Mouse (Mus musculus) layer of hippocampus, adult 9-10 months (tissue): ENCODE data around the gene Pitpnm2.

ENCODE experiments used
- DNase-seq: peaks from one replicate; pipeline ENCODE4 v3.0.0; 2022; ENCODE audit warnings: low spot score

Gene Pitpnm2

GRCm38 (mm10) chr5:124149028-124149427 lies 100.5 kb downstream of the Pitpnm2 start:
- DNase-seq, result no peak

DNA sequence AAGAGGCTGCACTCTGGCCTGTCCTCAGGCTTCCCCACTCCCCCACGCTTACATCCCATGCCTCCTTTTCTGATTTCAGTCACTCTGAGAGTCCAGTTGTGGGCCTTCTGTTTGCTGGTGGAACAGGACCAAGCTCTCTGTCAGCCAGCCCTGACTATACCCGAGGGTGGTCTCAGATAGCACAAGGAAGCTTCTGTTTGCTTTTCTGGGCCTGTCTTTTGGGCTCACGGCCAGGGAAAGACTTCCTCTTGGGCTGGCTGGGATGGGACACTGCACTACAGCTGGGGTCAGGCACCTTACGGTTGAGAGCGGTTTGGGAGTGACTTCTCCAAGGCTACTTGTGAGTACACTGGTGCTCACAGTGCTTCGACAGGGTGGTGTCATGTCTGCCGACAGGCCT lies 111.5 kb downstream of the Pitpnm2 start:
- DNase-seq, result no peak

DNA sequence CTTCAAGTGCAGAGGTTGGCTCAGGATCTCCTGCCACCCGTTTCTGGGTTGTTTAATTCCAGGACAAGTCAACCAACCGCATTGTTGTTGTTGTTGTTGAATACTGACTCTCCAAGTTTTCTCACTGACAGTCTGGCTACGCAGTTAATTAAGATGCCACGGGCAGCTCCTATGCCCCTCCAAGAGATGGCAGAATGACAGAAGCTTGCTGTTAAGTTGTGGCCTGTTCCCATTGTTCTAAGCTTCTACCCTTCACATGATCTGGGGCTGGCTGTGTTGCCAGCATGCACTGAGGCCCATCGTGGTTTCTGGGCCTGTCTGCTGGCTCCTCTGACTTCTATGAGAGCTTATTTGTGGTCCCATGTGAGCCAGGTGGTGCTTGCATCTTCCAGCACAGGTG lies 115.3 kb downstream of the Pitpnm2 start:
- no peak for DNase-seq

DNA sequence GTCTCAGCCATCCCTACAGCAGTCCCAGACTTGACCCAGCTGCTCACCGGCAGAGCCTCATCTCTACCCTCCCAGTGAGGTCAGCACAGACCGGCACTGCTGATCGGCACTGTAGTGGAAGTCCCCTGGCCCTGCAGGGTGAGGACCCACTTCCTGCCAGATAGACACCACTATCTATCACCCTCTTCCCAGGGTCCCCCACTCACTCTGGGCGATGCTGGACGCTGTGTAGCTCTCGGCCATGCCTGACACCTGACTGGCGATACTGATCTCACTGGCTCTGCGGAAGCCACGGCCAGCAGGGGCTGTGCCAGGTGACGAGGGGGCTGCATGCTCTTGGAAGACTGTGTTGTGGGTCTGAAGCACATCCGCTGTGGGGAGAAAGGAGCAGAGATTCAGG lies 124.5 kb downstream of the Pitpnm2 start:
- no peak for DNase-seq

DNA sequence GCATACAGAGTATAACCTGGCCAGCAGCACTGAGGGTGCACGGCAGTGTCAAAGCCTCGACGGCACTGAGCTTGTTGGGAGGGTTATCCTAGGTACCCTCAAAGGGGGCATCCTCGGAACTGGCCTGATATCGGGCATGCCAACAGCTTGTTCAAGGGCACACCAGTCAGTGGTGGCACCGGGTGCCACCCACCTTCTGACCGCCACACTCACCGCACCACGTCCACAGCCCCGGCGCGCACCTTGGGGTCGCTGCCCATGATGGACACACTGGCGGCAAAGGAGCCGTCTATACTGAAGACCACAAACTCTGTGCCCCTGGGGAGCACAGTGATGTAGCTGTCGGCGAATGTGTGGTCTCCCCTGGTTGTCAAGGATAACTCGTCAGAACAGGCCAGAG lies 127.2 kb downstream of the Pitpnm2 start:
- no peak for DNase-seq

DNA sequence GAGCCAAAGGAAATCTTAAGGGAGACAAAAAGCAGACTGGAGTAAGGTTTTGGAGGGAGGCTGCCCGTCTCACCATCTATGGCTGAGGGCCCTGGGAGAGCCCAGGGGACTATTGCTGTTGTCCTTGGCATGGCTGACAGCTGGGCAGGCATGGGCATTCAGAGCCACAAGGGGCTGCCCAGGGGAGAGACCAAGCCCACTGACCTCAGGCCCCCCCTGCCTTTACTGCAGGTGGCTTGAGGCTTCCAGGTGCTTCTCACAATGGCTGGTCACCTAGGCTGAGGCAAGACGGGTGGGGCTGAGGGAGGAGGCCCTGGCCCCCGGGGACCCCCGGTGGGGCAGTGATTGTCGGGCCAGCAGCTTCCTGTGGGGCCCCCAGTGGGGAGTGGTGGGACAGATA lies 130.4 kb downstream of the Pitpnm2 start:
- DNase-seq, result no peak

GRCm38 (mm10) chr5:124115990-124116845 lies 133.3 kb downstream of the Pitpnm2 start, which contains the start of gene Arl6ip4:
Arl6ip4 (plus strand) TSS chr5:124116089.
- DNase-seq, result no peak

DNA sequence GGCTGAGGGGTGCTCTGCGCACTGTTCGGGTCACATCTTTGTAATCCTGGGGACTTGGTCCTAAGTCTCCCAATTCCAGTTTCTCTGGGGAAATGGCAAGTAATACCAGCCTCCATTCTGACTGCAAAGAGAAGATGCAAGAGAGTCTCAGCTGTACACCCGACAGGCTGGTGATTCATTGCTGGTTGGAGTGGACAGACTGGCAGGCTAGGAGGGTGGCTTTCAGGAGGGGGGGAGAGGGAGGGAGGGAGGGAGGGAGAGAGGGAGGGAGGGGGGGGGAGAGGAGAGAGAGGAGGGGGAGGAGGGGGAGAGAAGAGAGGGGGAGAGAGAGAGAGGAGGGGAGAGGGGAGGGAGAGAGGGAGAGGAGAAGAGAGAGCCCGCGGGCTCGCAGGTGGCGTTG lies 134.0 kb downstream of the Pitpnm2 start:
- DNase-seq, result no peak

DNA sequence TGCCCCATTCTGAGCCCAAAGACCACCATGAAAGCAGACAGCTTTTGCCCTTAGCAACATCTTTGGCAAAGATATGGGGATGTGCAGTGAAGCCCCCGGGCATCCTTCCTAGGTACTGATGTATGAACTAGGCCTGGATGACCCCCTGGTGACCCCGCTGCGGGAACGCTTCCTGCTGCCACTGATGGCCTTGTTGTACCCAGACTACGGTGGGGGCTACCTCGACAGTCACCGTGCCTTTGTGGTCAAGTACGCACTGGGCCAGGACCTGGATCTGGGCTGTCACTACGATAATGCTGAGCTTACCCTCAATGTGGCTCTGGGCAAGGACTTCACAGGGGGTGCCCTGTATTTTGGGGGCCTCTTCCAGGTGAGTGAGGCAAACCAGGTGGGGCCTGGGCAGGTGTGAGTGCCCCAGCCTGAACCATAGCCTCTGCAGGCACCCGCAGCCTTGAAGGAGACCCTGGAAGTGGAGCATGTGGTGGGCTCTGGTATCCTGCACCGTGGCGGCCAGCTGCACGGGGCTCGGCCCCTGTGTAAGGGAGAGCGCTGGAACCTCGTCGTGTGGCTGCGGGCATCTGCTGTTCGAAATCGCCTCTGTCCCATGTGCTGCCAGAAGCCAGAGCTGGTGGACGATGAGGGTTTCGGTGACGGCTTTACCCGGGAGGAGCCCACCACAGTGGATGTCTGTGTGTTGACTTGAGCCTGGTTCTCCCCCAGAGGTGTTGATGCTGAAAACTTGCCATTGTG lies 135.1 kb downstream of the Pitpnm2 start:
- no peak for DNase-seq

DNA sequence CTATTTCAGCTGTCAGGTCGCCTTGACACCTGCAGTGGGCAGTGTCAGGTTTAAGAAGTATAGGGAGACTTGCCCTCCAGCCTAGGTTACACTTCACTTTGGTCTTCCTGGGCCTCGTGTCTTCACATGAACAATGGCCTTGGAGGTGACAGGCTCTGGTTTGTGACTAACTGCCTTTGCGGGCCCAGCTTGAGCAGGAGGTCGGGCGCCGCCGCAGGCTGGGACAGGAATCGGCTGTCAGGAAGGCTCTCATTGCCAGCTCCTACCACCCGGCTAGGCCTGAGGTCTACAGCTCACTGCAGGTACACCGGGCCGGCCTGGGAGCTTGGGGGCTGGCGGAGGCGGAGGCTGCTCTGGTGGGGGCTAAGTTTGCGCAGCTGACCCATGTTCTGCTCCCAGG lies 136.5 kb downstream of the Pitpnm2 start:
- DNase-seq, result no peak

- no peak for DNase-seq
These were observed 137.0 kb downstream of the Pitpnm2 start for GRCm38 (mm10) chr5:124112531-124112930.

DNA sequence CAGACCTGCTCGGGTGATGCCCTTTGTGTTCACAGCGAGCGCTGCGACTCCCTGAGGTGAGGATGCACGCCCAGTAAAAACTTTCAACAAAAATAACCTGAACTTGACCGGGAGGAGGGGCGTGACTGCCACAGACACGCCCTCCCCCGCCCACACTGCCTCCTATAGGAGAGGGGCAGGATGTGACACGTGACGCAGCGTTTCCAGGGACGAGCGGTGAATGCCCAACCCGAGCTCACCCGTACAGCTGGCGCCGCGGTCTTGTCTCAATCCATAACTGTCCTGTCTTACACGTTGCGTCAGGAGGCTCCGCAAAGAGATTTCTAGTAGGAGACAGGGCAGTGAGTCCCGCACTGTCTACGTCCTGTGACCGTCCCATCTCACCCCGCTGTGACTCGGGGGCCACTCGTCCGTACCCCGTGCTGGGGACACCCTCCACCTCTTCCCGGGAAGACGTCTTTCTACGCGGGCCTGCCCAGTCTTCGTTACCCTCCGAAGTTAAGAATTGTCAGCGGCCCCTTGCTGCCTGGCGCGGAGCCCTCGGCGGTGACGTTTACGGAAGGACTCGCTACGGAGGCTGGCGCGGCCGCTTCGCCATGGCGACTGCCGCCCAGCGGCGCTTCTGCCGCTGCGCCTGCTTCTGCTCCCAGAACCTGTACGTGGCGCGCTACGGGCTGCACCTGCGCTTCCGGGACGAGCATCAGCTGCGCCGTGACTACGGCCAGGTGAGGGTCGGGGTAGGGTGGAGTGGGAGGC lies 137.6 kb downstream of the Pitpnm2 start, which contains the start of gene Ogfod2:
Gene Ogfod2, plus strand, starts transcription at position 556 of the 756 bp plus-strand sequence.
- peak; percentile 91 for DNase-seq

- DNase-seq, result no peak
These were observed 138.4 kb downstream of the Pitpnm2 start for GRCm38 (mm10) chr5:124111077-124111741.

GRCm38 (mm10) chr5:124103552-124103951 lies 146.0 kb downstream of the Pitpnm2 start:
- DNase-seq, result no peak

DNA sequence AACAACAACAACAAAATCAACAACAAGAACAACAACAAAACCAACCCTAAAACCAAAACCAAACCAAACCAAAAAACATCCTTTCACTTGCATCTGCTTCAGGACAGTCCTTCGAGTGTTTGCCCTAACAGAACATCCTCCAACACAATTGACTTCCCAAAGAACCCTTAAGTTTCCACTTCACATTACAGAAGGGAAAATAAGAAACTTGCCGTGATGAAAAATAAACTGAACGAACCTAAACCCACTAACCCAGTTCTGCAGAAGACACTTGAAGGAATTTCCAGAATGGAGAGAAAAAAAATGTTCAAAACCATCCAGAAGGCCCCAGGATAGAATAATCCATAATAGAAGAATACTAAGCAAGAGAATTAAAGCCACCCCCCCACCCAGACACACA lies 146.5 kb downstream of the Pitpnm2 start:
- no peak for DNase-seq

DNA sequence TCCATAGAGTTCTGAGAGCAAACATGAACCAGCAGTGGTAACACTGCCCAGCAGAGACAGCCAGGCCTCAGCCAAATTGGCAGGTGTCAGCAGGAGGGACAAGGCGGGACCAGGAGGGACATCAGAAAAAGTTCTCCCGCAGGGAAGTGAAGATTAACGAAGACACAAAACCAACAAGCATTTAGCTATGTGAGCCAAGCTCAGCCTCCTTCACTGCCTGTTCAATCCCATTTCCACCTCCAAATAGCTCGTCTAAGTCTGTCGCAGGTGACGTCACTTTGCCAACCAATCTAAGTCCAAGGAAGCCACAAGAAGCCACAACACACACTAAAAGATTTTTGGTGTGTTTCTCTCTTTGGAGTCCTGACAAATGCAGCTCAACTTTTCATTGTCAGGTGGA lies 147.2 kb downstream of the Pitpnm2 start:
- no peak for DNase-seq

GRCm38 (mm10) chr5:124100128-124101044 lies 149.2 kb downstream of the Pitpnm2 start:
- DNase-seq, result no peak

GRCm38 (mm10) chr5:124098923-124099322 lies 150.6 kb downstream of the Pitpnm2 start:
- DNase-seq, result no peak

- peak; percentile 84 for DNase-seq
These were observed 153.8 kb downstream of the Pitpnm2 start, which contains the start of gene Abcb9 for GRCm38 (mm10) chr5:124095596-124096232. Abcb9 (minus strand) TSS chr5:124095798.

GRCm38 (mm10) chr5:124095077-124095581 lies 154.4 kb downstream of the Pitpnm2 start:
- DNase-seq, result no peak
